Mouse (Mus musculus) G1E (cell line): ENCODE results near the gene Tarbp2. TPM values are rescaled to one million over a fixed set of nuclear protein-coding genes. Genes with fewer than 3 reads are reported as not detected.

Source experiments
- ATAC-seq: 2 replicates; pipeline ENCODE4 v1.8.0; 2016; ENCODE audit warnings: mild to moderate bottlenecking; ENCODE audit not compliant: insufficient number of reproducible peaks, poor library complexity, low FRiP score, severe bottlenecking; ENCODE audit errors: extremely low read depth
- DNase-seq: peaks from one replicate; pipeline ENCODE4 v3.0.0; 2012; ENCODE audit warnings: low spot score
- H3K27me3 ChIP-seq: 2 replicates; pipeline ENCODE4 v1.6.1; 2012; ENCODE audit warnings: mild to moderate bottlenecking, low read length, inconsistent platforms; ENCODE audit not compliant: insufficient read depth
- H3K36me3 ChIP-seq: replicated peaks from 2 replicates; pipeline ENCODE3; 2012; ENCODE audit warnings: mild to moderate bottlenecking, inconsistent platforms
- H3K4me1 ChIP-seq: 2 replicates; pipeline ENCODE4 v1.6.1; 2012; ENCODE audit warnings: low read depth, low read length, inconsistent platforms, mixed read lengths; ENCODE audit not compliant: insufficient read depth
- H3K4me3 ChIP-seq: 2 replicates; pipeline ENCODE4 v1.5.1; 2012; ENCODE audit warnings: low read depth, mild to moderate bottlenecking, inconsistent platforms, low read length, moderate library complexity, mixed read lengths
- H3K9me3 ChIP-seq: replicated peaks from 2 replicates; pipeline ENCODE4 v1.6.1; 2012; ENCODE audit warnings: inconsistent platforms
- CTCF ChIP-seq: IDR thresholded peaks from 2 replicates; pipeline ENCODE4 v1.5.1; 2012; ENCODE audit warnings: low read depth, low read length, inconsistent platforms, mixed read lengths
- GATA1 ChIP-seq: IDR thresholded peaks from 2 replicates; pipeline ENCODE4 v1.6.1; 2012; ENCODE audit warnings: borderline replicate concordance, low read length, inconsistent platforms, mixed read lengths
- GATA2 ChIP-seq: IDR thresholded peaks from 2 replicates; pipeline ENCODE4 v1.6.1; 2012; ENCODE audit warnings: low read depth, low read length, inconsistent platforms, borderline replicate concordance
- POLR2AphosphoS5 ChIP-seq: IDR thresholded peaks from 2 replicates; pipeline ENCODE4 v1.6.1; 2012; ENCODE audit warnings: low read depth, low read length, inconsistent platforms; ENCODE audit not compliant: insufficient replicate concordance
- TAL1 ChIP-seq: conservative IDR thresholded peaks from 2 replicates; pipeline ENCODE4 v1.6.1; 2012; ENCODE audit warnings: low read depth, low read length, inconsistent platforms, mixed read lengths
- polyA plus RNA-seq: library from polyadenylated mRNA; stranded (reverse); fragments of >175 nt; gene quantifications from 2 replicates; pipeline ENCODE4 v1.2.3, GENCODE M21; 2012
- total RNA-seq, 2 experiments: library from RNA; stranded (forward) in 1 of 2; stranded (reverse) in 1 of 2; fragments of 200-1000 nt in 1 of 2; fragments of >200 nt in 1 of 2; fragmentation: Nextera tagmentation in 1 of 2; gene quantifications; 2 replicates each; pipeline ENCODE4 v1.2.3; 2014 to 2017

Gene Tarbp2
- total and polyA plus RNA-seq, 3 experiments: 11.6 to 63.8 (median 32.9) TPM

DNA sequence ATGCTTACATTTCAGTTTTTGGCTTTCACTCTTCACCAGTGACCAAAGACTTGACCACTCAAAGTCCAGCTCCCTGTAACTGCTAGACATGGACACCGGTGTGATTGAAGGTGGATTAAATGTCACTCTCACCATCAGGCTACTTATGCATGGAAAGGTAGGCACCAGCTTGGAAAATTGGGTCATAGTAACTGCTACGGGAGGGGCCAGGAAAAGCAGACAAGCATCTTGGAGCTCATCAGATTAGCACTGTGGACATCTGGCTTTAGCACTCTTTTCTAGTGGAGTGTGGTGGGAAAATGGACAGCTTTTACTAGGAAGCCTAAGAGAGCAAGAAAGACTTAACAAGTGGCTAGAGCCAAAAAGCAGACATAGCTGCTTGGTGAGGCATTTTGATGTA lies 44.7 kb upstream of the Tarbp2 start:
- Histone ChIP-seq H3K9me3 (peaks cover 6% of the 10 kb centered on the region; the same call in 1 of the 2 replicates), H3K36me3 (peaks cover 65% of the 10 kb centered on the region), H3K27me3 (no peaks in the 10 kb centered on the region), H3K4me1 (peaks cover 18% of the 10 kb centered on the region), H3K4me3 (no peak overlapping the region; the same call in 1 of the 2 replicates)
- no peak for TF ChIP-seq TAL1
- no peak for TF ChIP-seq CTCF
- TF ChIP-seq GATA1: no peak
- TF ChIP-seq GATA2: no peak
- no peak for TF ChIP-seq POLR2AphosphoS5
- DNase-seq (no peak), ATAC-seq (no peak)

- TF ChIP-seq CTCF: no peak
- TF ChIP-seq GATA2: no peak
- no peak for TF ChIP-seq TAL1
- TF ChIP-seq POLR2AphosphoS5: no peak
- TF ChIP-seq GATA1: no peak
- H3K27me3 ChIP-seq: no peaks in the 10 kb centered on the region
- no peaks in the 10 kb centered on the region for H3K9me3 ChIP-seq
- DNase-seq: no peak
- H3K36me3 ChIP-seq: peaks cover 65% of the 10 kb centered on the region
- H3K4me3 ChIP-seq: no peak overlapping the region
- ATAC-seq: no peak
- peaks cover 12% of the 10 kb centered on the region for H3K4me1 ChIP-seq
These were observed 43.5 kb upstream of the Tarbp2 start for GRCm38 (mm10) chr15:102474520-102474919.

GRCm38 (mm10) chr15:102483136-102483535 lies 34.9 kb upstream of the Tarbp2 start:
- TF ChIP-seq POLR2AphosphoS5 (no peak), GATA1 (no peak), GATA2 (no peak), TAL1 (no peak), CTCF (no peak)
- Histone ChIP-seq H3K27me3 (no peaks in the 10 kb centered on the region), H3K4me1 (peaks cover 23% of the 10 kb centered on the region), H3K36me3 (peaks cover 90% of the 10 kb centered on the region), H3K9me3 (no peaks in the 10 kb centered on the region), H3K4me3 (no peak overlapping the region)
- DNase-seq (no peak), ATAC-seq (no peak)

DNA sequence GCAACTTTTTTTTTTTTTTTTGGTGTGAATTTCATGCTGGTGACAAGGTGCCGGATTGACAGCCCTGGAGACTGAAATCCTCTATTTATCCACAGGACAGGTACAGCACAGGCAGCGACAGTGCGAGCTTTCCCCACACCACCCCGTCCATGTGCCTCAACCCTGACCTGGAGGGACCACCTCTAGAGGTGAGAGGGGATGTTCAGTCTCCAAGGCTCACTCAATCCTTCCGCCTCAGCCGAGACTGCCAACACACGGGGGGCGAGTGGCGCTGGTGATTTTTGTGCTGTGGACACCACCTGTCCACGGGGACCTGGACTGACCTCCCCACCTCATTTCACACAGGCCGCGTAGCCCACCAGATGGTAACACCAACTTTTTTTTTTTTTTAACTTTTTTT lies 32.1 kb upstream of the Tarbp2 start:
- TF ChIP-seq POLR2AphosphoS5: no peak
- no peak for TF ChIP-seq CTCF
- no peak for TF ChIP-seq GATA2
- TF ChIP-seq TAL1: no peak
- no peak for TF ChIP-seq GATA1
- ATAC-seq (no peak), DNase-seq (no peak)
- Histone ChIP-seq H3K9me3 (no peaks in the 10 kb centered on the region), H3K36me3 (peaks cover 92% of the 10 kb centered on the region), H3K27me3 (no peaks in the 10 kb centered on the region), H3K4me1 (peaks cover 23% of the 10 kb centered on the region), H3K4me3 (no peak overlapping the region)

GRCm38 (mm10) chr15:102487664-102488063 lies 30.3 kb upstream of the Tarbp2 start:
- TF ChIP-seq GATA1 (no peak), TAL1 (no peak), GATA2 (no peak), POLR2AphosphoS5 (no peak), CTCF (no peak)

DNA sequence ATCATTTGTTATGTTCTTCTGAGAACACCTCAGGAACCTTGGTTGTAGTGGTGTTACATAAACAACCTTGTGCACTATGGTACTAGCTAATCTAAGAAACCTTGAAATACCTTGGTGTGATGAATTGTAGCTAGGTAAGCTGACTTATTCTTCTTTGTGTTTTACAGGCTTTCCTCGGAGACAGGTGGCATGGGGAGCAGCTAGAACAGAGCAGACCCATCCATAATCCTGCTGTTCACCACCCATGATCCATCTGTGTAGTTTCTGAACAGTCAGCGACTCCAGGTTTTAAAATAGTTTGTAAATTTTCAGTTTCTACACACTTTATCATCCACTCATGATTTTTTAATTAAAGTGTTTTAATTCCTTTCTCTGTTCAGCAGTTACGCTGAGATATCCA lies 19.7 kb upstream of the Tarbp2 start:
- H3K4me1 ChIP-seq: peaks cover 26% of the 10 kb centered on the region
- H3K36me3 ChIP-seq: peaks cover 97% of the 10 kb centered on the region
- DNase-seq (no peak), ATAC-seq (no peak)
- TF ChIP-seq POLR2AphosphoS5 (no peak), TAL1 (no peak), GATA1 (no peak), CTCF (no peak), GATA2 (no peak)
- H3K4me3 ChIP-seq: no peak overlapping the region
- no peaks in the 10 kb centered on the region for H3K27me3 ChIP-seq
- no peaks in the 10 kb centered on the region for H3K9me3 ChIP-seq

More at GRCm38 (mm10) chr15:102487664-102488063, 30.3 kb upstream of the Tarbp2 start:
- Histone ChIP-seq H3K27me3 (no peaks in the 10 kb centered on the region), H3K4me3 (no peak overlapping the region), H3K9me3 (no peaks in the 10 kb centered on the region), H3K36me3 (peaks cover 92% of the 10 kb centered on the region), H3K4me1 (peaks cover 23% of the 10 kb centered on the region)
- DNase-seq (no peak), ATAC-seq (no peak)

DNA sequence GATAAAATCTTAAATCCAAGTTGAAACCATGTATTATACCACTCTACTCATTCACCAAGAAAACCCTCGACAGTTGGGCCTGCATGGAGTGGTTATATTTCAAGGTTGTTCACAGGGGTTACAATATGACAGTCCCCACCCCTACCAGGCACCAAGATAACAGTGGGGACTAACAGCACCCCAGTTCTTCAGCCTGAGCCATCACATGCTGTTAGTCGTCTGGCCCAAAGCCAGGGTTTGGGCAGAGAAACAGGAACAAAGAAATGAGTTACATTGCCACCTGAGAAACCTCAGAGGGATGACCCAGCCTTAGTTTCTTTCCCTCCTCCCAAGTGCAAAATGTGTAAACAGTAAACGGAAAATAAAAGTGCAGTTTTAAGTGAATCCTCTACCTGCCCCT lies 18.6 kb upstream of the Tarbp2 start:
- TF ChIP-seq POLR2AphosphoS5 (no peak), GATA1 (no peak), CTCF (no peak)
- Histone ChIP-seq H3K4me3 (no peak overlapping the region), H3K9me3 (no peaks in the 10 kb centered on the region), H3K4me1 (peaks cover 23% of the 10 kb centered on the region), H3K36me3 (peaks cover 97% of the 10 kb centered on the region), H3K27me3 (no peaks in the 10 kb centered on the region)
- no peak for DNase-seq
- ATAC-seq: no peak
